Mouse (Mus musculus): ENCODE measurements at regions not wholly inside any gene's neighbourhood (a gene's known extent, or its start where the extent isn't known, plus 50 kb on each side); places are given as distances from the start of the nearest gene placed in this dataset.
A peak's percentile ranks its signal among the peaks of the same experiment; 100 is the strongest.

DNA sequence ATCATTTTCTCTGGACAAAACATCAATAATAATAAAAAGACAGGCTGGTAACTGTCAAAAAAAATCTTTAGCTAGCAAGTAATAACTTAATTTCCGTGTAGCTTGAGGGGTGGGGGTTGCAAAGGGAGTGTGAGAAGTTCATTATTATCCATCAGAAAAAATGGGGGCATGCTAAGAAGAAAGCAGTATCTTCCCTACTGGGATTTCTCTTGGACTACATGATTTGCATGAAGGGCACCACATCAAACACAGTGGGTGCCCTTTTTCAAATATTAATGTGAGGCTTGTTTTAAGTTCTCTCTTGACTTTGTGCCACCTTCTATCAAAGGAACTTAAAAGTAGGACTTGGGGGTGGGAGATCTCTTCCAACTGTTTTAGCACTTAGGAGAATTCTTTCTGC, 783.4 kb upstream of the Manea start:
- no peak for DNase-seq (ENCODE audit: low spot score in 2 of 2)

DNA sequence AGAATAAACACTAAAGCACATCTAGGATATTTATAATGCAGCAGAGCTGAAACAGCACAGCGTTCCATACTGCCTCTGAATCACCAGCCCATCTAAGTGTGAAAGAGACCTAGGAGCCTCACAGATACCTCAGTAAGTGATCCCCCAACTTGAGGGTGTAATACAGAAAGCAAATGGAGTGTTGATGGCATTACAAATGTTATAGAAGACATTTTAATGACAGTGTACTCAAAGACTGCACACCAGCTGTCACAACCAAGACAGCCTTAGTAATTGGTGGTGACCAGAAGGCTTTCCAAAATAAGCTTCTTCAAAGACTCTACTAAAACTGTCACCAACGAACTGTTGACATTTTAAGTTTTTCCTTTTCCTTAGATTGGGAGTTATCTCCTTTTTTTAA, 771.3 kb upstream of the Manea start:
- DNase-seq (ENCODE audit: low spot score in 2 of 2), result peak in 1 of 2 experiments; percentile 30

DNA sequence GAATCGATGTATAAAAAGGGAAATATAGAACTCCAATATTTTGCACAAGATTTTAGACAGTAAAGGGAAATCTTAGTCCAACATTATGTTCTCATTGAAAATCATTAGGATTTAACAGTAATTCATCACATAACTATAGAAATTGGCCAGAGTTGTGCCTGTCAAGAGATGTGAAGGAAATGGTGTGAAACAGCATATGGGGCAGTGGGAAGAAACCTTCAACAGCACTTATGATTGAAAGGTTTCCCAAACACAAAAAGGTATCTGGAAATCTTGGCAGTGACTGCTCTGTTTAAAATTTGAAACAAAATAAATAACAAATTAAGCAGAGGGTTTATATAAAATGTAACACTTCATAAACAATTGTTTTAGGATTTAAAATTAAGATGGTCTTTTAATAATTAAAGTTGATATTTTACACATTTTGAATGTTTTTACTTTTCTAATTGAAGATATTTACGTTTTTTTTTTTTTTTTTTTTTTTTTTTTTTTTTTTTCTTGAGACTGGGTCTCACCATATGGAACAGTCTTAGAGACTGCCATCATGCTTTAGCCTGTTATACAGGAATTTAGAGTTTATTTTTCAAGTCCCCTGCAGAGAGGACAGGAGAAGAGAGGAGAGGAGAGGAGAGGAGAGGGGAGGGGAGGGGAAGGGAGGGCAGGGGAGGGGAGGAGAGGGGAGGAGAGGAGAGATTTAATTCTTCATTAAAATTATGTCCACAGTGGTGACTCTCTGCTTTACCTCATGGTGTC, 770.6 kb upstream of the Manea start:
- no peak for DNase-seq (ENCODE audit: low spot score in 2 of 2)

GRCm38 (mm10) chr4:27105436-27105835, 758.7 kb upstream of the Manea start:
- no peak for DNase-seq (ENCODE audit: low spot score in 2 of 2)

DNA sequence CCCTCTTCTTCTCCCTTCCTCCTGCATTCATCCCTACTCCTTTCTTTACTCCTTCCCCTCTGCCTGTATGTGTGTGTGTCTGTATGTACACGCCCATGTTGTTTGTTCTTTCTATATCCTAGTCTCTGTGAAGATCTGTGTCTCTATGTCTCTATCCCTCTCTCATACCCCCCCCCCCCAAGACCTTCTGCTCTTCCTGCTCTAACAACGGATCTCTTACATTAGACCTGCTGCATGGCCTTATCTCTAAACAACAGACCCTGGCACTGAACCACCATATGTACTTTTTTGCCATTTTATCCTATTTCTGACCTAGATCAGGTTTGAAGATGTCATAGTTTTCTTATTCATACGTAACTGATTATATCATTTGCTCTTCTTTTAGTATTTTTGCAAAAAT, 749.6 kb upstream of the Manea start:
- DNase-seq (ENCODE audit: low spot score in 2 of 2), result no peak

DNA sequence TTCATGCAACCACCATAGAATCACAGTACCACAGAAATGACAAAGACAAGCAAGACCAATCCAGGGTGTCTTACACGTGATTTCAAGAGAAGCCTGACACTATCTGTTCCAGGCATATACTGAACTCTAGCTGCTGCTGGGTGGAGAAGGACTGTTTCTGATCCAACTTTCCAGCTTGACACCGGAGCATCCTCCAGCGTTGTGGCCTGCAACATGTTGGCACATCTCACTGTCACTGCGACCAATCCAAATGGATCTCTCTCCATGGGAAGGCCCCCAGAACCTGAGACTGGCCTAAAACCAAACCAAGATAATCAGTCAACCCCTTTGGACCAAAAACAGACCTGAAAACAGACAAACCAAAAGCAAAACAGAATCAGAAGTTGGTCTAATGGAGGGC, 703.3 kb upstream of the Manea start:
- DNase-seq (ENCODE audit: low spot score in 2 of 2), result no peak

GRCm38 (mm10) chr4:27049226-27049625, 702.5 kb upstream of the Manea start:
- DNase-seq (ENCODE audit: low spot score in 2 of 2), result no peak
